Mouse (Mus musculus) heart, adult 2 months (tissue): ENCODE data around the gene Ccnd3. TPM values are rescaled to one million over a fixed set of nuclear protein-coding genes. Genes with fewer than 3 reads are reported as not detected.
A peak's percentile ranks its signal among the peaks of the same experiment; 100 is the strongest.

Experiments used
- DNase-seq, 2 experiments: peaks; one replicate each; pipeline ENCODE4 v3.0.0; 2021
- H3K27ac ChIP-seq: fragments of 200-600 bp; 2 replicates; pipeline ENCODE4 v1.8.1; 2022
- H3K27me3 ChIP-seq: fragments of 200-500 bp; 2 replicates; pipeline ENCODE4 v1.6.1; 2012; ENCODE audit warnings: mild to moderate bottlenecking, low read length, inconsistent platforms, mixed read lengths; ENCODE audit not compliant: control insufficient read depth, insufficient read depth
- H3K36me3 ChIP-seq: fragments of 200-500 bp; 2 replicates; pipeline ENCODE4 v1.6.1; 2012; ENCODE audit warnings: low read length, inconsistent platforms; ENCODE audit not compliant: control insufficient read depth, insufficient read depth
- H3K4me1 ChIP-seq: fragments of 200-500 bp; 2 replicates; pipeline ENCODE4 v1.6.1; 2011; ENCODE audit warnings: low read length; ENCODE audit not compliant: control insufficient read depth, insufficient read depth
- H3K4me3 ChIP-seq: fragments of 200-600 bp; 2 replicates; pipeline ENCODE4 v1.8.1; 2022
- H3K79me2 ChIP-seq: fragments of 200-500 bp; replicated peaks from 2 replicates; pipeline ENCODE4 v1.6.1; 2012; ENCODE audit warnings: mild to moderate bottlenecking, inconsistent platforms, low read length, moderate library complexity, mixed read lengths; ENCODE audit not compliant: control insufficient read depth, insufficient read depth
- H3K9ac ChIP-seq: fragments of 200-500 bp; 2 replicates; pipeline ENCODE4 v1.6.1; 2012; ENCODE audit warnings: low read depth, mild to moderate bottlenecking, control low read depth, inconsistent platforms, low read length, mixed read lengths
- CTCF ChIP-seq: fragments of 200-600 bp; IDR thresholded peaks from 2 replicates; pipeline ENCODE4 v1.8.1; 2022; ENCODE audit warnings: antibody characterized with exemption, mild to moderate bottlenecking, moderate library complexity
- EP300 ChIP-seq: fragments of 200-500 bp; IDR thresholded peaks from 2 replicates; pipeline ENCODE4 v1.6.1; 2011; ENCODE audit warnings: low read depth, low read length, control low read depth; ENCODE audit not compliant: insufficient read depth
- POLR2A ChIP-seq: fragments of 200-500 bp; IDR thresholded peaks from 2 replicates; pipeline ENCODE4 v1.6.1; 2011; ENCODE audit warnings: mild to moderate bottlenecking, low read depth, low read length, control low read depth; ENCODE audit not compliant: insufficient read depth
- WGBS: fragments of 180-500 bp; shearing (Covaris S2); methylation state at CpG from one replicate; pipeline ENCODE4 v1.1.7; 2018; 5-methylcytosine and 5-hydroxymethylcytosine counted together
- intact Hi-C: fragments of 180-260 bp; cut with DNase I; formaldehyde crosslinking; loops from one replicate; pipeline ENCODE4 v1.15.1; 2025
- polyA plus RNA-seq: library from polyadenylated mRNA; depleted of rRNA; stranded (reverse); fragments of >200 nt; gene quantifications from 2 replicates; pipeline ENCODE4 v1.2.3, GENCODE M21; 2012
- total RNA-seq, 2 experiments: library from RNA; stranded (reverse); gene quantifications; 2 replicates each; pipeline ENCODE4 v1.2.3; 2021

The Ccnd3 gene
- total and polyA plus RNA-seq, 3 experiments = 75.1 to 83.7 (median 75.9) TPM

GRCm38 (mm10) chr17:47610849-47611660, 106.2 kb downstream of the Ccnd3 start, which contains the start of the genes Bysl, Med20 and Gm20517:
Gene Bysl (minus strand): TSS chr17:47611492.
Gene Med20 (plus strand): TSS chr17:47611582.
Gene Gm20517 (plus strand): TSS chr17:47611589.
- Histone ChIP-seq H3K9ac (peak within 1 kb of the TSS; percentile 83), H3K4me3 (peak within 1 kb of the TSS; percentile 77), H3K27me3 (no peaks in the 10 kb centered on the region), H3K36me3 (no peaks in the 10 kb centered on the region; the same call in 1 of the 2 replicates), H3K79me2 (no peaks in the 10 kb centered on the region; the same call in 1 of the 2 replicates), H3K27ac (peak within 1 kb of the TSS; percentile 97), H3K4me1 (peaks cover 5% of the 10 kb centered on the region)
- peak; percentile 96 to 98 for DNase-seq
- TF ChIP-seq POLR2A (peak; percentile 81), EP300 (no peak), CTCF (peak; percentile 92)
- intact Hi-C loops = loop anchor here (2.0 to 10.0 kb wide), 2 partner anchors 18 to 246 kb away; partner anchors contain the start of gene Mrps10
- under 1% methylated on average over 59 of the region's 59 CpGs for WGBS

GRCm38 (mm10) chr17:47611661-47611982, 106.8 kb downstream of the Ccnd3 start:
- no peak for TF ChIP-seq EP300
- TF ChIP-seq CTCF = no peak
- no peak for TF ChIP-seq POLR2A
- H3K36me3 ChIP-seq = no peaks in the 10 kb centered on the region; the same call in 1 of the 2 replicates

GRCm38 (mm10) chr17:47614018-47614417, 109.2 kb downstream of the Ccnd3 start:
- Histone ChIP-seq H3K4me3 (no peak overlapping the region), H3K27ac (no peak overlapping the region), H3K79me2 (no peaks in the 10 kb centered on the region; the same call in 1 of the 2 replicates), H3K36me3 (no peaks in the 10 kb centered on the region; the same call in 1 of the 2 replicates), H3K4me1 (peaks cover 5% of the 10 kb centered on the region), H3K27me3 (no peaks in the 10 kb centered on the region), H3K9ac (no peak overlapping the region)
- intact Hi-C loops = loop anchor here (2.0 to 10.0 kb wide), 2 partner anchors 63 to 249 kb away; partner anchors contain the start of gene Mrps10
- DNase-seq = peak in 1 of 2 experiments; percentile 57
- TF ChIP-seq EP300 = no peak
- TF ChIP-seq CTCF = peak; percentile 93
- no peak for TF ChIP-seq POLR2A
- 72% methylated on average over 1 of the region's 1 CpGs for WGBS

More at GRCm38 (mm10) chr17:47611661-47611982, 106.8 kb downstream of the Ccnd3 start:
- Histone ChIP-seq H3K27me3 (no peaks in the 10 kb centered on the region), H3K4me1 (peaks cover 5% of the 10 kb centered on the region), H3K4me3 (peak overlapping the region; percentile 77), H3K79me2 (no peaks in the 10 kb centered on the region; the same call in 1 of the 2 replicates), H3K9ac (peak overlapping the region; percentile 70), H3K27ac (peak overlapping the region; percentile 97)
- no peak for DNase-seq
- intact Hi-C loops = loop anchor here (2.0 to 10.0 kb wide), 2 partner anchors 19 to 247 kb away; partner anchors contain the start of gene Mrps10
- 0% methylated on average over 13 of the region's 13 CpGs for WGBS

GRCm38 (mm10) chr17:47616119-47616518, 111.3 kb downstream of the Ccnd3 start:
- intact Hi-C loops = loop anchor here (10.0 kb wide), 1 partner anchor 251 kb away; the partner anchor contains the start of gene Mrps10
- H3K79me2 ChIP-seq = no peaks in the 10 kb centered on the region; the same call in 1 of the 2 replicates
- H3K4me1 ChIP-seq = peaks cover 3% of the 10 kb centered on the region; the same call in 1 of the 2 replicates
- H3K4me3 ChIP-seq = no peak overlapping the region
- DNase-seq = no peak
- no peak overlapping the region for H3K9ac ChIP-seq
- TF ChIP-seq EP300 (no peak), POLR2A (no peak), CTCF (no peak)
- no peaks in the 10 kb centered on the region for H3K27me3 ChIP-seq
- no peak overlapping the region for H3K27ac ChIP-seq
- no peaks in the 10 kb centered on the region for H3K36me3 ChIP-seq
- 93% methylated on average over 8 of the region's 8 CpGs for WGBS

- H3K4me1 ChIP-seq = peaks cover 3% of the 10 kb centered on the region; the same call in 1 of the 2 replicates
- intact Hi-C loops = loop anchor here (10.0 kb wide), 1 partner anchor 252 kb away; the partner anchor contains the start of gene Mrps10
- TF ChIP-seq EP300 (no peak), CTCF (no peak), POLR2A (no peak)
- H3K27ac ChIP-seq = no peak overlapping the region
- no peak overlapping the region for H3K9ac ChIP-seq
- no peaks in the 10 kb centered on the region; the same call in 1 of the 2 replicates for H3K79me2 ChIP-seq
- 86% methylated on average over 4 of the region's 4 CpGs for WGBS
- no peaks in the 10 kb centered on the region for H3K27me3 ChIP-seq
- no peaks in the 10 kb centered on the region for H3K36me3 ChIP-seq
- DNase-seq = no peak
- H3K4me3 ChIP-seq = no peak overlapping the region
Observed at GRCm38 (mm10) chr17:47616652-47617051, 111.8 kb downstream of the Ccnd3 start.
